Mouse (Mus musculus): ENCODE data around the gene Tgif1. TPM values are rescaled to one million over a fixed set of nuclear protein-coding genes. Genes with fewer than 3 reads are reported as not detected.

The Tgif1 gene
- total and polyA plus RNA-seq, 3 experiments: 44.5 to 74.4 (median 70.6) TPM

DNA sequence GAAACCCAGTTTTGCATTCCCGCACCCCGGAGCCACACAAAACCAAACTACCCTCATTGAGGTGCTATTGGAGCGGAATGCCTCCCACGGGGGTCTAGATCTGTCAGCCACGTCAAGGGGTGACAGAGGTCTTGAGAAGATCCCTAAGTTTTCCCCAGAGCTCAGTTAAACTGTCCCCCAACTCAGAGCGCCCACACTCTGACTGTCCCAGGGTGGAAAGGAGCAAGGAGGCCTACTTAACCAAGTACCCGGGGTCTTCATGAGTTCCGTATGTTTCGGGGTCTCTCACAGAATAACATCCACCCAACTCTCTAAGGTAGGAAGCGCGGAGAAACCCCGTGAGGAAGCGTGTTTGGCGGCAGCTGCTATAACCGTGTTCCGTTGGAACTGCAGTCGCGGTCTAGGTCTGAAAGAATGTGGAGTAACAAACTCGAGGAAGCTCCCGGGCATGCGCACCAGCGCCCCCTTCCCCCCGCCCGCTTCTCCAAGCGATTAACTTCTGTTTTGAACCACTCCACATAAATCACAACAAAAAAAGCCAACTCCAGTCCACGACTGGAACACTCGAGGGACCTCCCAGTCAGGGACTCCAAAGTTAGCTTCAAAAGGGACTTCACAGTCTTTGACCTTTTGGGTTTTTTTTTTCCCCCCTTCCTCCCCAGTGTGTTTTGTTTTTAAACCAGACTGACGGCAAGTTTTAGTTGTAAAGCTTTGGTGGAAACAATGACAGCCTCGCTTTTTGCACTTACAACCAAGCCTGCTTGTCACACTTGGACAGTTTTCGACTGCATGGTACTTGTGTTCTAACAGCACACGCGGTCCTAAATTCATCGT, 3.7 kb downstream of the Tgif1 start (continued):
- no peak for TF ChIP-seq USF1 (IDR thresholded peaks at IDR 0.05; ENCODE audit: low read depth, low read length)

- H3K36me3 ChIP-seq (replicated peaks in 1 of 2; ENCODE audit: control insufficient read depth in 1 of 2, insufficient read depth in 1 of 2, low read length in 1 of 2): peaks cover 22 to 38% of the 10 kb centered on the region in 2 experiments
- peak overlapping the region; percentile 86 for H3K4me2 ChIP-seq (ENCODE audit: insufficient read depth, low read depth, poor library complexity, severe bottlenecking)
- DNase-seq (ENCODE audit: extremely low read depth): peak; percentile 49
- H3K4me1 ChIP-seq (ENCODE audit: control insufficient read depth in 1 of 2, insufficient read depth in 2 of 2): peaks cover 0 to 25% of the 10 kb centered on the region in 2 experiments; a peak in 2 of 4 replicates
- H3K27me3 ChIP-seq (replicated peaks): no peaks in the 10 kb centered on the region
- H3K9ac ChIP-seq (ENCODE audit: insufficient read depth, low read depth): peak overlapping the region; percentile 98
- peaks cover 73% of the 10 kb centered on the region for H3K79me2 ChIP-seq (replicated peaks; ENCODE audit: control insufficient read depth, extremely low read depth, insufficient read depth, poor library complexity, severe bottlenecking)
- in situ Hi-C loops (cut with MboI; ENCODE audit: low pct_ligation_motif_present, low pct_unique_long_range_greater_than_20kb, low sequenced_read_pairs) (no loop called here), dilution Hi-C loops (cut with MboI; ENCODE audit: extremely low pct_ligation_motif_present, extremely low pct_unique_long_range_greater_than_20kb, low sequenced_read_pairs) (no loop called here)
- peak overlapping the region; percentile 92 for H3K27ac ChIP-seq (ENCODE audit: insufficient read depth, low read depth)
- peak overlapping the region; percentile 83 to 94 (median 93) for H3K4me3 ChIP-seq (replicated peaks in 1 of 3; ENCODE audit: low read depth in 2 of 3, low read length in 2 of 3, poor library complexity in 1 of 3)
- TF ChIP-seq CHD2 (IDR thresholded peaks at IDR 0.05; ENCODE audit: low read length) (no peak), TCF12 (IDR thresholded peaks at IDR 0.05; ENCODE audit: low read depth, low read length) (no peak), USF2 (conservative IDR thresholded peaks at IDR 0.05; ENCODE audit: low read depth, low read length) (no peak), ZMIZ1 (IDR thresholded peaks at IDR 0.05; ENCODE audit: low read depth, low read length) (peak; percentile 53), MYC (IDR thresholded peaks at IDR 0.05; ENCODE audit: low read depth, low read length) (no peak), MAZ (IDR thresholded peaks at IDR 0.05; ENCODE audit: low read depth, low read length) (peak; percentile 41; the same call in 1 of the 2 replicates), POLR2A (IDR thresholded peaks at IDR 0.05; ENCODE audit: low read depth, low read length) (no peak; the same call in 1 of the 2 replicates), RAD21 (IDR thresholded peaks at IDR 0.05; ENCODE audit: low read depth, low read length) (no peak; the same call in none of the 2 replicates), RCOR1 (conservative IDR thresholded peaks at IDR 0.05; ENCODE audit: low read depth, low read length) (0 out of 2 replicates have a peak, but pooled peaks have one; percentile 20), ZNF384 (IDR thresholded peaks at IDR 0.05; ENCODE audit: low read depth, low read length) (no peak), ETS1 (conservative IDR thresholded peaks at IDR 0.05; ENCODE audit: low read depth, low read length) (peak; percentile 42; the same call in 1 of the 2 replicates), ELF1 (IDR thresholded peaks at IDR 0.05; ENCODE audit: low read depth, low read length) (no peak), KAT2A (IDR thresholded peaks at IDR 0.05; ENCODE audit: insufficient replicate concordance, low read length) (no peak), MXI1 (IDR thresholded peaks at IDR 0.05; ENCODE audit: low read depth, low read length) (0 out of 2 replicates have a peak, but pooled peaks have one; percentile 10), UBTF (IDR thresholded peaks at IDR 0.05; ENCODE audit: low read depth, low read length) (no peak), TBP (conservative IDR thresholded peaks at IDR 0.05; ENCODE audit: low read depth, low read length) (peak; percentile 15; the same call in 1 of the 2 replicates), MAX (IDR thresholded peaks at IDR 0.05; ENCODE audit: low read length) (no peak; the same call in 1 of the 2 replicates), GABPA (IDR thresholded peaks at IDR 0.05; ENCODE audit: insufficient replicate concordance, low read depth, low read length) (no peak), SIN3A (IDR thresholded peaks at IDR 0.05; ENCODE audit: low read length) (peak; percentile 54; the same call in 1 of the 2 replicates), IRF4 (IDR thresholded peaks at IDR 0.05; ENCODE audit: low read depth, low read length) (0 out of 2 replicates have a peak, but pooled peaks have one; percentile 19), USF1 (IDR thresholded peaks at IDR 0.05; ENCODE audit: low read depth, low read length) (no peak), SMC3 (IDR thresholded peaks at IDR 0.05; ENCODE audit: low read depth, low read length) (peak; percentile 30), CHD1 (IDR thresholded peaks at IDR 0.05; ENCODE audit: low read depth, low read length) (peak; percentile 28; the same call in 1 of the 2 replicates), CTCF (conservative IDR thresholded peaks at IDR 0.05 in 1 of 2, IDR thresholded peaks at IDR 0.05 in 1 of 2; ENCODE audit: low read depth in 2 of 2, low read length in 2 of 2) (peak in 1 of 2 experiments; percentile 21; a peak in 2 of 4 replicates), JUND (conservative IDR thresholded peaks at IDR 0.05; ENCODE audit: low read depth, low read length) (no peak), MEF2A (IDR thresholded peaks at IDR 0.05; ENCODE audit: borderline replicate concordance, low read depth, low read length) (peak; percentile 44; the same call in 1 of the 2 replicates), JUN (IDR thresholded peaks at IDR 0.05; ENCODE audit: insufficient read depth, low read depth, low read length) (no peak), HCFC1 (IDR thresholded peaks at IDR 0.05; ENCODE audit: low read depth, low read length) (no peak; the same call in 1 of the 2 replicates), NELFE (IDR thresholded peaks at IDR 0.05; ENCODE audit: low read depth, low read length) (no peak), NRF1 (IDR thresholded peaks at IDR 0.05; ENCODE audit: low read depth, low read length) (no peak), E2F4 (IDR thresholded peaks at IDR 0.05; ENCODE audit: insufficient replicate concordance, low read depth, low read length) (no peak), EP300 (IDR thresholded peaks at IDR 0.05; ENCODE audit: low read length) (no peak)
- H3K9me3 ChIP-seq (replicated peaks; ENCODE audit: low read length): no peaks in the 10 kb centered on the region
These were observed 4.6 kb downstream of the Tgif1 start for GRCm38 (mm10) chr17:70848511-70849398.

Measured in CH12.LX (cell line).